Mouse (Mus musculus) left cerebral cortex, postnatal 4 days (tissue): ENCODE results near the gene Cnot1. TPM values are rescaled to one million over a fixed set of nuclear protein-coding genes. Genes with fewer than 3 reads are reported as not detected.
A peak's percentile ranks its signal among the peaks of the same experiment; 100 is the strongest.

Experiments
- DNase-seq: peaks from one replicate; pipeline ENCODE4 v3.0.0-alpha.2; 2022
- intact Hi-C: fragments of 180-260 bp; cut with DNase I; formaldehyde crosslinking; loops from one replicate; pipeline ENCODE4 v1.15.1; 2025
- total RNA-seq, 2 experiments: library from RNA; stranded (reverse); gene quantifications; 2 replicates each; pipeline ENCODE4 v1.2.3; 2021

Cnot1 gene
- total RNA-seq, 2 experiments from 2014 or later, result 156 to 167 TPM

DNA sequence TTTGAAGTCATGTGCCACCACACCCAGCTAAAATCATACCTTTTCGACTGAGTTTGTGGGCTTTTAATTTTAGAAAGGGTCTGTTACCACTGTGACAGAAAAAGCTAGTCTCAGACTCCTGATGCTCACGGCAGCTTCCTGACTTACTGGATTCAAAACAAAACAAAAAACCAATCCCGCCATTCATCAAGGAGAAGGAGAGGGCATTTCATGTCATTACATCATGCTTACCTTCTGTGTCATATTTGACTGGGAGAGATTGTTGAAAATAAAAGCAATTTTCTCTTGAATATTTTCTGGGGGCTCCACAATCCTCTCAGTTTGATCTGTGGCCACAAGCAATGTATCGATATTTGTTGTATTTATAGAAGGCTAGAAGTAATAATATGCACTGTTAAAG is 59.2 kb downstream of the Cnot1 start:
- DNase-seq, result no peak
- intact Hi-C loops, result no loop called here

DNA sequence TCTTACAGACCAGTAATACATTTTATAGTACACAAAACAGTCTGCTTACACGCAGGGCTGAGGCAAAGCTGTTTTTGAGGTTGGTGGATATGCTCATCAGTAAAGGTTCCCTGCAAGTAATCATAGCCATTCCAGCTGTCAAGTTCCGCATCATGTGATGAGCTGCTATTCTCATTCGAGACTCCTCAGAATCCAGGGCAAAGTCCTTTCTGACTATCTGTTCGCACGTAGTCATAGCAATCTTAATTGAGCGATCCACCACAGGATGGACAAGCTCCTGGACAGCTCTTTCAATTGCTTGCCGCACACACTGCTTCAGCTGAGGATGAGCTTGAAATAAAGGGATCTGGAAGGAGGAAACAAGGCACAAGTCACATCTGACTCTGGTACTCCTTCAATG is 65.5 kb downstream of the Cnot1 start:
- DNase-seq, result no peak
- intact Hi-C loops, result no loop called here

DNA sequence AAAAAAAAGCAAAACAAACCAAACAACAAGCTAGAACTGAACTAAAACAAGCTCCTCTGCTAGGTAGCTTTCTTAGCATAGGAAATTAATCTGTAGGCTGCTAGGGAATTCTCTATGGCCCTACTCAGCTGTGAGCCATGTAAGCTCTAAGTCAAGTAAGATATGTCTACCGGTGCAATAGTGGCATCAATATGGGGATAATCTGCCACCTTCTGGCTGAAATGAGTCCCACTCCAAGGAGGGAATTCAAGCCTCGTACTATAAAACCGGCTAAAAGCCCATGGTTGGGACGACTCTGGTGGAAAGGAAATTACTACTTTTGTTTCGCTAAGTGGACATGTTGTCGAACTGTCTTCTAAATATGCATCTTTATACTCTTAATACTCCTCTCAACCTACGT is 68.7 kb downstream of the Cnot1 start:
- intact Hi-C loops, result no loop called here
- DNase-seq, result no peak

DNA sequence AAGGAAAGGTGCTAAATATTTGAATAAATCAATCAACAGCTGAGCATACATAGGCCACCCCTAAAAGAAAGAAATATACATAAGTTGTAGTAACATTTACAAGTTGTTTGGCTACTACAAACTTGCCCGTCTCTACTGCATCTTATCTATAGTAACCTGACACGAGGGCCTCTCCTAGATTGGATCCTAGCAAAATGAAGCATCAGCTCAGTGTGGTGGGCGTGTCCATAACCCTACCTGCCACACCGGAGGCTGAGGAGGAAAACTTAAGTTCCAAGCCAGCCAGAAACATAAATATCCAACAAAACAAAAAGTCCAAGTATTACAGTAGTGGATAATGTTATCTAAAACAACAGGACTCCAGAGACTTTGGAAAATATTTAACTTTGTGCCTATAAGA is 79.6 kb downstream of the Cnot1 start:
- intact Hi-C loops, result loop anchor here (10.0 kb wide), 1 partner anchor 273 kb away; no protein-coding TSS in a partner anchor
- no peak for DNase-seq

DNA sequence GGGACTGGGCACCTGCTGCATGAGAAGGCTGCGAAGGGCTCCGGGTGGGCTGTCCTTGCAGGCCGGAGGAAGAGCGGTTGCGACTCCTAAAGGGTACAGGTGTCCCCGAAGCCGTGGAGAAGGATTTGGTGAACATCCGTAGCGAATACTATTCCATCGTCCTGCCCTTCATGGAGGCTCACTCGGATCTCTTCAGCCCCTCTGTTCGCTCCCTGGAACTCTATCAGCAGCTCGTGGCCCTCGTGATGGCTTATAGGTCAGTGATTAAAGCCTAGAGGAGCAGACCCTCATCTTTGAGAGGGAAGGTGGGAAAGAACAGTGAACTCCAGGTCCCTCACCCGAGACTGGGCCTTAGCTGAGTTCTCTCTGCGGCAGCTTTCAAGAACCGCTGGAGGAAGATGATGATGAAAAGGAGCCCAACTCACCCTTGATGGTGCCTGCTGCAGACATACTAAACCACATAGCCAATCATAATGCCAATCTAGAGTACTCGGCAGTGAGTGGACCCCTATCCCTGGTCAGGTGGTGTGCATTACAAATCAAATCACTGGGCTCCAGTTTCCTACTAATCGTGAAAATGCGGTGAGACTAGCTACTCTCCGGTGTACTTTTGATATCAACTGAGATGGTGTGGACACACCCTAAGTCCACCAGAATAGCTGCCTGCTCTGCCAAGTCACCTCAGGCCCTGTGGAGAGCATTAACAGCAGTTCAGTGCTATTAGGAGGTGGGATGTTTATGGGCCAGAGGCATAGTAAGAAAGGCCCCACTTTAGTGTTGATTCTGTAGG is 90.5 kb downstream of the Cnot1 start:
- no peak for DNase-seq
- intact Hi-C loops, result no loop called here

DNA sequence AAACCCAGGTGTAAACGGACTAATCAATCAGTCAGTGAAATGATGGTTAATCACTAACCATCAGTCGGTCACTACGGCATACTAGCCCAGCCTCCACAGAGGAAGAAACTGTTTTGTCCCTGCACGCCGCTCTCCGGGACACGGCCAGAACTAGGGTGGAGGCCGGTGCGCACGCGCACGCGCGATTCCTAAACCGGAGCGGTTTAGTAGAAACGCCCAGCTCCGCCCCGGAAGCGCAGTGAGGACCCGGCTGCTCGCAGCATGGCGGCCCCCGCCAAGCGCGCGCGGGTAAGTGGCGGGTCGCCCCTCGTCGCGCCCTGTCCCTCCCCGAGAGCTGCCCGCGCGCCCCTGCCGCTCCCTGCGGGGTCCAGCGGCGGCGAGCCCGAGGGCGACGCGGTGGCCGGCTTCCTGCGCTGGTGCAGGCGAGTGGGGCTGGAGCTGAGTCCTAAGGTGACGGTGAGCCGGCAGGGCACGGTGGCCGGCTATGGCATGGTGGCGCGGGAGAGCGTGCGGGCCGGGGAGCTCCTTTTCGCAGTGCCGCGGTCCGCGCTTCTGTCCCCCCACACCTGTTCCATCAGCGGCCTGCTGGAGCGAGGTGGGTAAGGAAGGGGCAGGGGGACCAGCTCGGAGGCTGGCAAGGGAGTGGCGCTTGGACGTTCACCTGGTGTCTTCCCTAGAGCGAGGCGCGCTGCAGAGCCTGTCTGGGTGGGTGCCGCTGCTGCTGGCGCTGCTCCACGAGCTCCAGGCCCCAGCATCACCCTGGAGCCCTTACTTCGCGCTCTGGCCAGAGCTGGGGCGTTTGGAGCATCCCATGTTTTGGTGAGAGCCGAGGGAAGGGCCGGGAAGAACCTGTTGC is 91.4 kb downstream of the Cnot1 start, which contains the start of gene Setd6:
Gene Setd6 (plus strand): TSS at position 206 of the 856 bp plus-strand sequence.
- peak; percentile 86 for DNase-seq
- intact Hi-C loops, result no loop called here

DNA sequence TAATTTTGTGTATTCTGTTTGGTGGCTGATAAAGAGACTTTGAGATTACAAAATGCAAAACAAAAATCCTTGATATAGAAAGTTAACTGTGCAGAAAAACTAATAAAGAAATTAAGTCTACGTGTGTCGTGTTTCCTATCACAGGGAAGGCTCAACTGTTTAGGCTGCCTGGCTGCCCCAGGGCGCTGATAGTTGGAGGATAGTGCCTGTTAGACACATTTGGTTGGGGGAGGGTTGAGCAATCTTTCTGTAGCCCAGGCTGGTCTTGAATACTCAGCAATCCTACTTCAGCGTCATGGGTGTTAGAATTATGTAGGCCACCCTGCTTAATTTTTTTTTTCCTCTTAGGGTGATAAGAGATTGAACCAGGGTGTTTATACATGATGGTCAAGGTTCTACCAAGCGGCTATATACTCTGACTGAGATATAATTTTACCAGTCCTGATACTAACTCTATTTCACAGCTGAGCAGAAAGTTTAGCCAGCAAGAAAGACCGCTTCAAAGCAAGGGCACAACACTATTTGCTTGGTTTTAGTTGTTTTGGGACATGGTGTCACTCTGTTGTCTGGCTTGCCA is 92.3 kb downstream of the Cnot1 start:
- intact Hi-C loops, result no loop called here
- DNase-seq, result no peak

DNA sequence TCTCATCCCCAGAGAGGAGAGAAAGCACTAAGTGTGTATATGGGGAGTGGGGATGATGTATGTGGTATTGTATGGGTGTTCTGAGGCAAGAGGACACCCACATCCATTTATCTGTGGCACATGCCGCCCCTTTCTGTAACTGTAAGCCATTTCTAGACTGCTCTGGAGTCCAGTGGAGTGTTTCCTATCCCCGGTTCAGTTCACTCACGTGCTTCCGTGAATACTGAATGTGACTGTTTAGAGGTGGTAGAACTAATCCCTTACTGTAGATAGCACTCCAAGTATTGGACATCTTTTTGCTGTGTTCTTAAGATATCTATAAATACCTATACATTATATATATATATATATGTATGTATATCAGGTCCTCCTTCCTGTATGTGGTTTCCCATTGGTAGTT is 92.9 kb downstream of the Cnot1 start:
- intact Hi-C loops, result no loop called here
- no peak for DNase-seq

DNA sequence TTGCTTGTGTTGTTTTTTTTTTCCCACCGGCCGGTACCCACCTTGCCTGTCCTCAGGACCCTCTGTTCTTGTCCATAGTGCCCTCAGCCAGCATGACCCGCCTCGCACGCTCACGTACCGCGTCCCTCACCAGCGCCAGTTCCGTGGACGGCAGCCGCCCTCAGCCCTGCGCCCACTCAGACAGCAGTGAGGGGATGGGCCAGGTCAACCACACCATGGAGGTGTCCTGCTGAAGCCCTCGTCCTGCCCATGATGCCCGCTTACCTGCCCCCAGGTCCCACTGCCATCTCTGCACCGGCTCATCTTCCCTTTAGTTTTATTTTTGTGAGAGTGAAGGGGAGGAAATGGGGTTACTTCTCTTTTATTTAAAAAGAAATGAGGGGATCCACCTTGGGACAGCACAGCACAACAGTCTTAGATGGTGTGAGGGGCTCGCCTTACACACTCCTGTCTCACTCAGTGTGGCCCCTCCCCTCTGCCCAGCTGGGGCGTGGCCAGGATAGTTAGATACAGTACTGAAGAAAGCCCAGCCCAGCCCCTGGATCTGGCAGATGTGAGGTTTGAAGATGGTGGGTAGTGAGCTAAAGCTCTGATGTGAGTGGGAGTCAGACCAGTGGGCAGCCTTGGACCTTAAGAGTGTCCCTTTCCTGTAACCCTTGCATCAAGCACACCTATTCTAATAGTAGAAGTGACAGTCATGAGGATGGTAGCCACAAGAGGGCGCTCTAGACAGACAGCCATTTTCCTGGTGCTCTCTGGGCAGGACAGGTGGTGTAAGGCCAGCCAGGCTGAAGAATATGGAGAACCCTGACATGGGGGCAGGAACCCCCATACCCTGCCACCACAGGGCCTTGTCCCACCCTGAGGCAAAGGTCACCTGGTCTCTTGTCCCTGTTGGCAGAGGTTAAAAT is 93.9 kb downstream of the Cnot1 start:
- peak; percentile 64 for DNase-seq
- intact Hi-C loops, result no loop called here

DNA sequence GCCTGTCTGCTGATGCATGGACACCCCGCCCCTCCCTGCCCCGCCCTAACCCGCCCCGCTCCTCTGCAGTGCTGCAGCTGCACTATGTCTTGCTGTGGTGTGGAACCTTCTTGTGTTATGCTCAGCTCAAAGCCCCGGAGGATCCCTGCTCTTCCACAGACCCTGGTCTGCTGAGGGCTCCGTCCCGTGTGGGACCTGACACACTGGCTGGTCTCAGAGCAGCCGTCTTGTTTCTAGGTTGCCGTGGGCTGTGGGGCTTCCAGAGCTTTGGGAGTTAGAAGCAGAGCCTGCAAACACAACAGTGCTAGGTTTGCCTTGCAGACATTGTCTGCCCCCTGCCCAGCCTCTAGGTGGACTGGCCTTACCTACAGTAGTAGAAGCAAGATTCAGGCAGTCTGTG is 94.9 kb downstream of the Cnot1 start:
- intact Hi-C loops, result no loop called here
- no peak for DNase-seq

DNA sequence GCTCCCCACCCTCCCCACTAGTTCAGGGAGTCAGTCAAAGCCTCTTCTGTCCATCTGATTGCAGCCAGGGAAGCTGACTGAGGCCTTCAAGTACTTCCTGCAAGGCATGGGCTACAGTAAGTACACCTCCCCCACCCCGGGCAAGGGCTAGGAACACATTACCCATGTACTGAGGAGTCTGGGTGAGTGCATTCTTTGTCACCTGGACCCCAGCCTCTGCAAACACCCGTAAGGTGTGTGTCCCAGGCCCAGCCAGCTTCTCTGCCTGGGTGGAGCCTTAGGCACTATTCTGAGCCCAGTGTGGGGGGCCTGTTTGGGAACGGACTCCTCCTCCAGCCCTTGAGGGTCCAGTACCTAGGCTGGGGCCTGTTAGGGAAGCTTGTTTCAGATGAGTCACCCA is 96.2 kb downstream of the Cnot1 start:
- intact Hi-C loops, result no loop called here
- DNase-seq, result no peak

DNA sequence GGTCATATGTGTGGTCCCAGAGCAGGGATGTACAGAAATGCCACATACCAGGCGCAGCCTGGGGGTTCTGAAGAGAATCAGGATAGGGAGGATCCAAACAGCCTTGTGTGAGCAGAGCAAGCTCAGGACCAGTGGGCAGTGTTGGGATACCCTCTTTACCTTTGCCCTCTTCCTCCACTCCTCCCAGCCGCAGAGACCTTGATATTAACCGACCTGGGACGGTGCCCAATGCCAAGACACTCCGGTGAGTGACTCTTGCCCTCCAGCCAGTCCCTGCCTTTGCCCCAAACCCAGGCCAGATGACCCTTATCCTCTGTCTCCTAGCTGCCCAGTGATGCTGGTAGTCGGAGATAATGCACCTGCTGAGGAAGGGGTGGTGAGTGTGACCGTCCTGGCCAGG is 97.7 kb downstream of the Cnot1 start:
- intact Hi-C loops, result no loop called here
- DNase-seq, result no peak

DNA sequence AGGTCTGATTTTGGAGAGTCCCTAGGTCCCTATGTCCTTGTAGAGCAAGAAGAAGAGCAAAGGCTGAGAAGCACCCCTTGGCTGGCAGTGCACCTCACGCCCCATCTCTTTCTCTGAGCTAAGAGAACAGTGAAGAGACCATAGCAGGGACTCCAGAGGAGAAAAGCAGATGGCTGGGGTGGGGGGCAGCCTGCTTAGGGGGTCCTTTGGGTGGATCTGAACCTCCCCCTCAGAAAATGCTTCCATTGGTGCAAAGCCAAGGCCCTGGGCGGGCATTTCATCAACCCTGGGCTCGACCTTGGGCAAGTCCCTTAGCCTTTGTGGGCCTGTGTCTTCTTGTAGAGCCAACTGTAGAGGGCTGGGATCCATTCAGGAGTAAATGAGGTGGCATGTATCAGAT is 102.7 kb downstream of the Cnot1 start:
- DNase-seq, result no peak
- intact Hi-C loops, result no loop called here

DNA sequence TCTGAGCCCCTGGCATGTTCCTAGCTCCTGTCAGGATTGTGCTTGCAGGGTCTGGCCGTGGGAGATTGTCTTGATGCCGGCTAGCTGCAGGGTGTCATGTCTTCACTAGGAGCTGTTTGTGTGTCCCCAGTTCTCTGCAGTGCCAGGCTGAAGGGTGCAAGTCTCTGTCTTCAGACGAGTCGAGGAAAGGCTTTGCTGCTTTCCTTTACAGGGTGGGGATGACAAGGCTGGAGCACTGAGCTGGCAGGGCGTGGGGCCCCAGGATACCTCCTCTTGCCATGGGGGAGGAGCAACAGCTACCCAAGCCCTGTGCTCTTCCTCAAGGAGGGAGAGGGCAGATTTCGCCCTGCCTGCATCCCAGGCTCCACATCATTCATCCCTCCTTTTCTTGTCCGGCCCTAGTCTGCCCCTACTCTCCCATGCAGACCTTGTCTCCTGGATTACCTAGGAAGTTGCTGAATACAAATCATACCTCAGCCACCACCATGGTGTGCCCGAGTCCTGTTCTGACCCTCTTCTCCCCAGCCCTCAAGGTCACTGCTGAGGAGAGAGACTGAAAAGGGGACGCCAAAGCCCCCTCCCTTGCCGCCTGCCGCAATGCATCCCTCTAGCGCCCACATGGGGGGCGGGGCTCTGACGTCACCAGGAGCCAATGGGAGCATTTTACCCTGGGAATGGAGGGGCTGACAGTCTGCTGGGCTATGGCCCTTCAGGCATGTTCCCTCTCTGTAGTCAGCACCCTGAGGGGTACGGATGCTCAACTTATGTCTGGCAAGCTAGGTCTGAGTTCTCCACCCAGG is 103.6 kb downstream of the Cnot1 start:
- intact Hi-C loops, result no loop called here
- DNase-seq, result peak; percentile 85

DNA sequence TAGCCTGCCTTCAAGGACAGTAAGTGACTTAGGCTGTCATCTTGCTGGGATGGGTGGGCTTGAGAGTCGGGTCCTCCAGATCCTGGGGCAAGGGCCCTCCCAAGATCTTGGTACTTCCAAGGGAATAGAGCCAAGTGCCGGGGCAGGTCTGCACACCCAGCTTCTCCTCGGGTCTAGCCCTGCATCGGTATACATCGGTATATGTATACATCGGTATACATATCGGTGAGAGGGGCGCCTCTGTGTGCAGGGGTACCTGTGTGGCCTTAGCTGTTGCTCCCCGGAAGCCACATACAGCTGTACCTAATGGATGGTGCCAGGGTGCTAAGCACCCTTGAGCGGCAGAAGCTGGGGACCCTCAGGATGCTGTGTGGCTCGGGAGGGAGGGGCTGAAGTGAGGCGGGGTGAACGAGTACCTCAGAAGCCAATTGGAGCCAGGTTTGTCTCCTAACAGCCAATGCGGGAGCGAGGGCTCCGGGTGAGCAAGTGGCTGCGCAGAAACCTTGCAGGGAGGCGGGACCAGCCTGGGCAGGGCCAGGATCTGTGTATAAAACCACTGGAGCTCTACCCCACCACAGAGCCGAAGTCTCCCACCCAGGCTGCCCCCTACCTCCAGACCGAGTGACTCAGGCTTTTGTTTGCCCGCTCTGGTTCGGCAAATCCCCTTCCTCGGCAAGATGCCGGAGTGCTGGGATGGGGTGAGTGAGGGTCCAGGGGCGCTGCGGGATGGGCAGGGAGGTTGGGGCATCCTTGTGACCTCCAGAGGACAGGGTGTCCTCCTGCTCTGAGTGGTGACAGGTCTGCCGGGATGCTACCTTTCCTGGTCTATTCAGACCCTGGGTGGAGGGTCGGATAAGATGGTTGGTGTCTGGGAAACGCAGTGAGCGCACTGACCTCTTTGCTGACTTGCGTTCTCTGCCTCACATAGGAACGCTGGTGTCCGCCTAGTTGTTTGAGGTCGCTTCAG is 104.5 kb downstream of the Cnot1 start:
- peak; percentile 93 for DNase-seq
- intact Hi-C loops, result no loop called here

DNA sequence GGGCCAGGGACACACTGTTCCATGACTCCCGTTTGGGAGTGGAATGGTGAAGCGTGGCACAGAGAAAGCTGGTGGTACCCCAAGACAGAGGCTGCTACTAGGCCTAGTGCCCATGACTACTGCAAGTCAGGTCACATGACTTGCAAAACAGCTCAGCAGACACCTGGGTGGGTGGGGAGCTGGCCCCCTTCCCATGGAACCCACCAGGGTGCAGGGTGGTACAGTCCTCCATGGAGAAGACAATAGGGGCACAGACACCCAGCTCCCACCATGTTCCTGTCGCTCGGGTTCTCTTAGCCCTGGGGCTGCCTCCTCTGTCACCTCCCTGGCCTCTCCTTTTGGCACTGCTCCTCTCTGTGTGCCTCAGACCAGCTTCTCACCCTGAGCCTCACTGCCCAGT is 105.5 kb downstream of the Cnot1 start:
- DNase-seq, result no peak
- intact Hi-C loops, result no loop called here

DNA sequence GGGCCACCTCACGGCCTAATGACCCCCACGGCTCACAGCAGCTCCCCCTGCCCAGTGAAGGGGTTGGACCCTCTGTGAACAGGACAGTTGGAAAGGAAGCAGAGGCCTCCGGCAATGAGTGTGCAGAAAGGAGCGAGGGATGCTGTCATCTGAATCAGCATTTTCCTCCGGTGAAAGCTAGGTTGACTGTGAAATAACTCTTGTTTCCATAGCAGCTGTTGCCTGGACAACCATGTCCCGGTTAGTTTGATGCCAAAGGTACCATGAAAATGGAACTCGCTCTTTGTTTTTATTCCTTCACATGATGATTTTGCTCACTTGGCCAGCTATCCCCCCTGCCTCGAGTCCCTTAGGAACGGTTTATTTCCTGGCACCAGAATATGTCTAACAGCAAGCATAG is 107.0 kb downstream of the Cnot1 start:
- intact Hi-C loops, result no loop called here
- no peak for DNase-seq

DNA sequence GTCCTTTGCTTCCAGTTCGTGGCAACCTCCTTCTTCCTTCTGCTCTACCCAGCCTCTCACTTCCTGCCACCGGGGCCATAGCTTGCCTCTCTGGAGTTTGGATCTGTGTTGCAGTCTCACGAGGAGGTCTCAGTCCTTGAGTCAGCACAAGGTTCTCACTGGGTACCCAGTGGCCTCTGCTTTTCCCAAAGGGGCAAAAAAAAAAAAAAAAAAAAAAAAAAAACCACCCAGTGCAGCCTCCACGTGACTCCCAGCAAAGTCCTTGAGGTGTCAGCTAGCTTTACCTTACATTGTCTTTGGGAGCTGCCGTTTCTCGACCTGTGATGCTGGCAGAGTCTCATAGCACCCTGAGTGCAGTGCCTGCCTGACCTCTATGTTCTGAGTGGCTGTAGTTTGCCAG is 109.1 kb downstream of the Cnot1 start:
- DNase-seq, result no peak
- intact Hi-C loops, result loop anchor here (5.0 kb wide), 2 partner anchors 96 to 351 kb away; no protein-coding TSS in a partner anchor
